Mouse (Mus musculus) hindbrain, embryonic 11.5 days (tissue): ENCODE results near the gene 4931428F04Rik. TPM values are rescaled to one million over a fixed set of nuclear protein-coding genes. Genes with fewer than 3 reads are reported as not detected.

Experiments
- ATAC-seq: fragments of 200-750 bp; cut with Nextera tagmentation; 2 replicates; pipeline ENCODE4 v1.8.0; 2017; ENCODE audit warnings: mild to moderate bottlenecking, moderate TSS enrichment, moderate library complexity; ENCODE audit not compliant: low FRiP score
- DNase-seq: peaks from one replicate; pipeline ENCODE4 v3.0.0-alpha.2; 2015; ENCODE audit warnings: low spot score
- H3K27ac ChIP-seq: fragments of 300-500 bp; sonication (generic); 2 replicates; pipeline ENCODE4 v1.5.1; 2014; ENCODE audit warnings: mild to moderate bottlenecking, low read depth, low read length
- H3K27me3 ChIP-seq: fragments of 300-500 bp; sonication (generic); 2 replicates; pipeline ENCODE4 v1.6.1; 2014; ENCODE audit warnings: mild to moderate bottlenecking, low read length, moderate library complexity, mixed read lengths; ENCODE audit not compliant: control insufficient read depth, insufficient read depth
- H3K36me3 ChIP-seq: fragments of 300-500 bp; sonication (generic); 2 replicates; pipeline ENCODE4 v1.6.1; 2014; ENCODE audit warnings: mild to moderate bottlenecking, low read length, moderate library complexity, mixed read lengths; ENCODE audit not compliant: control insufficient read depth, insufficient read depth
- H3K4me1 ChIP-seq: fragments of 300-500 bp; sonication (generic); replicated peaks from 2 replicates; pipeline ENCODE4 v1.6.1; 2014; ENCODE audit warnings: low read length, mixed read lengths; ENCODE audit not compliant: control insufficient read depth, insufficient read depth
- H3K4me2 ChIP-seq: fragments of 300-500 bp; sonication (generic); replicated peaks from 2 replicates; pipeline ENCODE4 v1.6.1; 2014; ENCODE audit warnings: mild to moderate bottlenecking, low read depth, low read length
- H3K4me3 ChIP-seq: fragments of 300-500 bp; sonication (generic); 2 replicates; pipeline ENCODE4 v1.5.1; 2014; ENCODE audit warnings: low read depth, low read length
- H3K9ac ChIP-seq: fragments of 300-500 bp; sonication (generic); 2 replicates; pipeline ENCODE4 v1.6.1; 2014; ENCODE audit warnings: low read depth, low read length
- H3K9me3 ChIP-seq: fragments of 300-500 bp; sonication (generic); 2 replicates; pipeline ENCODE4 v1.6.1; 2016; ENCODE audit warnings: low read length; ENCODE audit not compliant: control insufficient read depth
- WGBS: fragments of 180-500 bp; shearing (Covaris S2); extraction: QIAGEN DNeasy Blood & Tissue Kit; methylation state at CpG from one replicate; pipeline ENCODE4 v1.1.7; 2014; 5-methylcytosine and 5-hydroxymethylcytosine counted together
- polyA plus RNA-seq: library from polyadenylated mRNA; unstranded; fragments of >200 nt; fragmentation: Nextera tagmentation; extraction: Ambion mirVana; gene quantifications from 2 replicates; pipeline ENCODE4 v1.2.1, GENCODE M21; 2014

4931428F04Rik gene
- polyA plus RNA-seq, 1 experiment from 2014 or later, result 31.7 TPM

- peaks cover 8% of the 10 kb centered on the region; the same call in 1 of the 2 replicates for H3K4me1 ChIP-seq
- DNase-seq, result peak; percentile 69
- H3K9ac ChIP-seq, result peak within 1 kb of the TSS; percentile 53
- no peaks in the 10 kb centered on the region for H3K9me3 ChIP-seq
- WGBS, result 2% methylated on average over 54 of the region's 54 CpGs
- no peak within 1 kb of the TSS for H3K27ac ChIP-seq
- peaks cover 80% of the 10 kb centered on the region for H3K27me3 ChIP-seq
- peak; percentile 17; the same call in 1 of the 2 replicates for ATAC-seq
- H3K4me2 ChIP-seq, result peak within 1 kb of the TSS; percentile 81
- H3K36me3 ChIP-seq, result no peaks in the 10 kb centered on the region
- peak within 1 kb of the TSS; percentile 60 for H3K4me3 ChIP-seq
These were observed 25.4 kb downstream of the 4931428F04Rik start, which contains the start of the genes Tradd and Fbxl8 for GRCm38 (mm10) chr8:105264024-105264982. TSS of gene Tradd (minus strand) at chr8:105264609. TSS of gene Fbxl8 (plus strand) at chr8:105264648.

DNA sequence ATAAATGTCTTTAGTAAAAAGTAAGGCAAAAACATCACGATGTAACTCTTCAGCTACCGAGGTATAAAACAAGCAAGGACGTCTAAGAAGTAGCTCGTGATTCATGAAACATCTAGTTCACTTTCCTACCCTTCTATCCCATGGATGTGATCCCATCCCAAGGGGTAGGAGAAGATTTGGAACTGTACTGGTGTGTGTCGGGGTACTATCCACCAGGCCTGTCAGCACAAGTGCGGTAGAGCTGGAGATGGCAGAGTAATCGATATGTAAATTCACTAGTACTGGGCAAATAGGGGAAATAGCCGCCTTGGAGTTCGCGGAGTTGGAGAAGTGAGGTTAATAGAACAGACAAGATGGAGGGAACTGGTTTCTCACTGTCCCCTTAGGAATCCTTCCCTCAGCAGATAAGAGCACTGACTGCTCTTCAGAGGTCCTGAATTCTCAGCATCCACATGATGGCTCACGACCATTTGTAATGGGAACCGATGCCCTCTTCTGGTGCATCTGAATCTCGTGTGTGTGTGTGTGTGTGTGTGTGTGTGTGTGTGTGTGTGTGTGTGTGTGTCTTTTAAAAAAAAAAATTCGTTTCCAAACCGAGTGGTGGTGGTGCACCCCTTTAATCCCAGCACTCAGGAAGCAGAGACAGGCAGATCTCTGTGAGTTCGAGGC, 26.3 kb downstream of the 4931428F04Rik start:
- DNase-seq, result no peak
- Histone ChIP-seq H3K27ac (no peak overlapping the region), H3K36me3 (no peaks in the 10 kb centered on the region), H3K4me1 (peaks cover 6% of the 10 kb centered on the region; the same call in 1 of the 2 replicates), H3K27me3 (peaks cover 80% of the 10 kb centered on the region), H3K4me2 (no peak overlapping the region), H3K4me3 (no peak overlapping the region), H3K9me3 (no peaks in the 10 kb centered on the region), H3K9ac (no peak overlapping the region)
- no peak for ATAC-seq
- 39% methylated on average over 16 of the region's 16 CpGs for WGBS

GRCm38 (mm10) chr8:105261326-105261980, 28.2 kb downstream of the 4931428F04Rik start:
- Histone ChIP-seq H3K4me3 (no peak overlapping the region), H3K4me1 (peaks cover 2% of the 10 kb centered on the region; the same call in 1 of the 2 replicates), H3K4me2 (no peak overlapping the region), H3K27me3 (peaks cover 71% of the 10 kb centered on the region), H3K9me3 (no peaks in the 10 kb centered on the region), H3K27ac (no peak overlapping the region), H3K36me3 (no peaks in the 10 kb centered on the region), H3K9ac (no peak overlapping the region)
- no peak for ATAC-seq
- 86% methylated on average over 12 of the region's 12 CpGs for WGBS
- no peak for DNase-seq

DNA sequence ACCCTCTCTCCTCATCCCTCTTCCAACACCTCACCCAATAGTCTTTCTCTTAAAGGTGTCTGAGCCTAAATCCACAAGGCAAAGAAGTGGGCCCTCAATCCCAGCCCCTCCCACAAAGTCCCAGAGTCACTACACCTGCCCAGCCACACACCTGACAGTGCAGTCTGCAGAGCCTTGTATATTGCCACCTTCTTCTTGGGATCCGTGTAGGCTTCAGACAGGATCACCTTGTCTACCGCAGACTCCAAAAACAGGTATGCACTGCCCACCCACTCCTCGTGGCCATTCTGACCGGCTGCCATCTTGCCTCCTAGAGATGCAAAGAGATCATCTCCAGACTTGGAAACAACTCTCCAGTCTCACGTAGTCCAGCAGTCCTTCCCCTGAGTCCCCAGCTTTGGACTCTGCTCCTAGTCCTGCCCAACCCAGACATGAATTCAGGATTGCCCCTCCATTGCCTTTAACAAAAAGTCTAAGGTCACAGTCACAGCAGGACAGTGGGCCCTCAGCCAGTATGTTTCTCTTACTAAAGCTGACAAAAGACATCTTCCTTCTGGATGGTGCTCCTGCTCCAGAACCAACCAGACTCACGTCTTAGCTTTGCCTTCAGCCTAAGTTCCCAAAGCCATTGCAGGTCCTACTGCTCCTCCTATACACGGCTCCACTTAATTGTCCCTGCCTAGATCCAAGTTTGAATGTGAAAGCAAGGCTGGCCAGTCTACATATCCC, 29.1 kb downstream of the 4931428F04Rik start:
- Histone ChIP-seq H3K4me2 (no peak overlapping the region), H3K9me3 (no peaks in the 10 kb centered on the region), H3K9ac (no peak overlapping the region), H3K4me1 (peaks cover 2% of the 10 kb centered on the region; the same call in 1 of the 2 replicates), H3K27me3 (peaks cover 72% of the 10 kb centered on the region), H3K27ac (no peak overlapping the region), H3K36me3 (no peaks in the 10 kb centered on the region), H3K4me3 (no peak overlapping the region)
- no peak for DNase-seq
- ATAC-seq, result no peak
- 63% methylated on average over 7 of the region's 7 CpGs for WGBS

GRCm38 (mm10) chr8:105259721-105260320, 29.8 kb downstream of the 4931428F04Rik start:
- no peaks in the 10 kb centered on the region for H3K9me3 ChIP-seq
- no peak overlapping the region for H3K9ac ChIP-seq
- H3K4me2 ChIP-seq, result peak overlapping the region; percentile 72
- 5% methylated on average over 30 of the region's 30 CpGs for WGBS
- ATAC-seq (peak; percentile 73), DNase-seq (peak; percentile 94)
- peaks cover 4% of the 10 kb centered on the region; the same call in 1 of the 2 replicates for H3K4me1 ChIP-seq
- peaks cover 70% of the 10 kb centered on the region for H3K27me3 ChIP-seq
- H3K36me3 ChIP-seq, result no peaks in the 10 kb centered on the region
- no peak overlapping the region for H3K27ac ChIP-seq
- peak overlapping the region; percentile 33 for H3K4me3 ChIP-seq

DNA sequence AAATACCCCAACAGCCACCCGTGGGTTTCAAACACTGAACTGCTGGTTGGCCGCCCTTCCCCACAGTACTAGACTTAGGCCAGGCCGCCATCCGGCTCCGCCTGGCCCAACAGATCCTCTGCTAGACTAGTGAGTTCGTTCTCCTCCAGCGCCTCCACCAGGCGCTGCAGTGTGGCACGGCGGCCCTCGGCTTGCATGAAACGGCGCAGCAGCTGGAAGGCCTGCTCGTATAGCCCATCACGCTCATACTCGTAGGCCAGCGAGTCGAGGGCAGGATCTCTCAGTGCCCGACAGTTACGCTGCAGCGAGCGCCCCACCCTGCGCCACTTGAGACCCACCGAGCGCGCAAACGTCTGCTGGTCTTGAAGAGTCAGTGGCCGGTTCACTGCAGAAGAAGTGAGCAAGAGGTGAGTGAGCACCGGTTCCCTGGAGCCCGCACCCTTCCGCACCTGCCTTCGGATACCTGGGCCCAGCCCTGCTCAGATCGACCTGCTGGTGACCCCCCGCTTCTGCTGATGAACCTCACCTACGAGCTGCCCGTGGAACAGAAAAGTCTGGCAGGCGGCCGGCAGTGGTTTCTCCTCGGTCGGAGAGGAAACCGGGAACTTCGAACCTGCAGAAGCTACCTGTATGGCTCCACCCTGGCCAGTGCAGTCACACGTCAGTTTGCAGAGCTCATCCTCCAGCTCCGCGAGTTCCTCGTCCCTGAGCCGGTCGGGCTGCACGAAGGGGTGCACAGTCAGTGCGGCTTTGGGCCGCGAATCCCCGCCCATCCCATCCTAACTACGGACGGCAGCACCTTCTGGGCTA, 30.5 kb downstream of the 4931428F04Rik start:
- no peaks in the 10 kb centered on the region for H3K36me3 ChIP-seq
- 4% methylated on average over 55 of the region's 55 CpGs for WGBS
- DNase-seq (peak; percentile 62), ATAC-seq (peak; percentile 41)
- 0 out of 2 replicates have a peak overlapping the region, but pooled peaks have one; percentile 27 for H3K9ac ChIP-seq
- peaks cover 5% of the 10 kb centered on the region; the same call in 1 of the 2 replicates for H3K4me1 ChIP-seq
- H3K4me3 ChIP-seq, result peak overlapping the region; percentile 33
- no peak overlapping the region for H3K27ac ChIP-seq
- peaks cover 65% of the 10 kb centered on the region for H3K27me3 ChIP-seq
- peak overlapping the region; percentile 72 for H3K4me2 ChIP-seq
- no peaks in the 10 kb centered on the region for H3K9me3 ChIP-seq

DNA sequence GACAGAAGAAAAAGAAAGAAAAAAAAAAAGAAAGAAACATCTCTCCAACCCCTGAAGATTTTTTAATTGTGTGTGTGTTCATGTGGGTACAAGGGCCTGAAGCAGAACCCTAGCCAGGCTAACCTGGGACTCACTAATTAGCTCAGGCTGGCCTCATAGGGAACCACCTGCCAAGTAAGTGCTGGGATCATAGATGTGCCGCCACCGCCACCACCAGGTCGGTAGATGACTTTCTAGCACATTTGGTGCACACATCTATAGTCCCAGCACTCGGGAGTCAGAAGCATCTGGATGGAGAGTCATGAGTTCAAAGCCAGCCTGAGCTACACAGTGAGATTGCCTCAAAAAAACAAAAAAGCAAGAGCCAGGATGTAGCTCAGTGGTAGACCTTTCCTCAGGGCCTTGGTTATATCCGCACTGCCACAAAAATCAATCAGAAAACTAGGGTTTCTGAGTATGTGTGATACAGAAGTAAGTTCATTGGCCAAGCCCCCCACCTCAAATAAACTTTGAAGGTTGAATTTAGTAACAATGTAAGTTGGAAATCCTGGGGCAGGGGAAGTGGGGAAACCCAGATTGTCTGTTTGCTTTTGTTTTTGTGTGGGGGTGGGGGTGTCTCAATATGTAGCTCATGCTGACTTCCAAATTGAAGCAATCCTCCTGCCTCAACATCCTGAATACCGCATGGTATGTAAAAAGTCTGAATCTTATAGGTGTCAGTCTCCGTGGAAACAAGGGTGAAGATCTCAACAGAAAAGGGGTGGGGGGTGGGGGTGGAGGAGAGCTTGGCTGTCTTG, 32.1 kb downstream of the 4931428F04Rik start:
- Histone ChIP-seq H3K9ac (no peak overlapping the region), H3K4me1 (peaks cover 5% of the 10 kb centered on the region; the same call in 1 of the 2 replicates), H3K27ac (no peak overlapping the region), H3K9me3 (no peaks in the 10 kb centered on the region), H3K4me3 (no peak overlapping the region), H3K36me3 (no peaks in the 10 kb centered on the region), H3K4me2 (no peak overlapping the region), H3K27me3 (peaks cover 54% of the 10 kb centered on the region)
- 64% methylated on average over 7 of the region's 7 CpGs for WGBS
- no peak for ATAC-seq
- DNase-seq, result no peak
